Mouse (Mus musculus): ENCODE measurements around the gene Otub2.

- TF ChIP-seq POLR2A (IDR thresholded peaks at IDR 0.05; ENCODE audit: control insufficient read depth, extremely low read depth, insufficient read depth, low read length, poor library complexity) (no peak), CTCF (IDR thresholded peaks at IDR 0.05; ENCODE audit: borderline replicate concordance, control insufficient read depth, extremely low read depth, insufficient read depth, low read length, poor library complexity) (no peak)
Observed at GRCm38 (mm10) chr12:103389348-103389727, 856 bp downstream of the Otub2 start.
